Mouse (Mus musculus): Measurements from ENCODE around the gene 4933402N03Rik.

DNA sequence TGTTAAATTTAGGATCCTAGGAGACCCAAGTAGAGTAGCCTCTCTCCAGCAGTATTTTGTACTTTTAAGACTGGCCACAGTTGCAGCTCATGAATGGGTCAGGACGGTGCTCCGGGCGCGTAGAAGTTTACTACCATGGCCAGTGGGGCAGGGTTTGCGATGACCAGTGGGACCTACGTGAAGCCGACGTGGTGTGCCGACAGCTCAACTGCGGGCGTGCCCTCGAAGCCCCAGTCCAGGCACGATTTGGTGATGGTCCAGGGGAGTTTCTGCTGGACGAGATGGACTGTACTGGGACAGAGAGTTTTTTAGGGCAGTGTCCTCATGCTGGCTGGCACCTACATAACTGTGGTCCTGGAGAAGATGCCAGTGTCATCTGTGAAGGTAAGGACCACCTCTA is 41.9 kb upstream of the 4933402N03Rik start:
- no peak for TF ChIP-seq POLR2A (IDR thresholded peaks at IDR 0.05; ENCODE audit: borderline replicate concordance, low read depth, low read length)
- TF ChIP-seq CTCF (IDR thresholded peaks at IDR 0.05; ENCODE audit: low read depth, low read length) = no peak

Measured in bone marrow macrophage, adult 2 months (primary cell).